Mouse (Mus musculus): ENCODE measurements around the gene Map1lc3b.

Map1lc3b gene

GRCm38 (mm10) chr8:121590203-121591177 is at the start of gene Map1lc3b:
Gene Map1lc3b, plus strand, starts transcription at chr8:121590361.
- peak; percentile 67 for ATAC-seq (ENCODE audit: insufficient number of reproducible peaks, low FRiP score, low TSS enrichment)

- no peak for ATAC-seq (ENCODE audit: insufficient number of reproducible peaks, low FRiP score, low TSS enrichment)
Observed at GRCm38 (mm10) chr8:121541862-121542261, 48.3 kb upstream of the Map1lc3b start.

DNA sequence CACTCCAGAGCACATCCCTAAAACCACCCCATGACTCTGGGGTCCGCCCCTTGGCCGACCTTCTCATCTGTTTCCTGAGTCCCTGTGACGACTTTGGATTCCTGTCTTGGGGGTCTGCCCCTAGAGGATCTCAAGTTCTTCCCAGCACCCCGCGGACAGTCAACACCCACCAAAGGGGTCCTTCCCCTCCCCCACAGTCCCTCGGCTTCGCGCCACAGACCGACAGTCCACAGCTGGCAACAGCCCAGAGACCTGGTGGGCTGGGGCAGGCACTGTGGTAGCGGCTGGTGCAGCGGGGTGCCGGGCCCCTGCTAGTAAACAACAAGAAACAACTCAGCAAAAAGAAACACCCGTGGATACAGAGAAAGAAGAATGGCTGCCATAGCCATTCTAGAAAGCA is 47.3 kb upstream of the Map1lc3b start:
- ATAC-seq (ENCODE audit: insufficient number of reproducible peaks, low FRiP score, low TSS enrichment): no peak

DNA sequence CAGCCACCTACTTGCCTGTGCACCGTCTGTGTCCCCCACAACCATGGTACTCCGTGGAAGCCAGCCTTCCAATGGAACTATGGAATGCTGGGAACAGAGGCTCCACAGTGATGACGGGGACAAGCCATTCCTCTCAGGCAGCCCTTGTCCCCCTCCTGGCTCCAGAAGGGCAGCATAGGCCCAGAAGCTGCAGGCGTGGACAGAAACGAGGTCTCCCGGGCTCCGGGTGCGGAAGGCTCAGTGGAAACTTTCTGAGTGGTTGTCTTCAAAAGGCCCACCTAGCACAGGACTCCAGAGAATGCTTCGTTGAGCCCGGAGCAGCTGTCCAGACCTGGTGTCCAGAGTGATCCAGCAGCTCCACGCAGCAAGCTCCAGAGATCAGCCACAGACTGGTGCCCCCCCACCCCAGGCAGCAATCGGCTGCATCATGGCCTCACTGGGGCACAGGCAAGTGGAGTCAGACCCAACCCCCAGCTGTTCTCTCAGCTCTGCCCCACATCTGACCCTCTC is 45.8 kb upstream of the Map1lc3b start, which contains the start of gene 1700018B08Rik:
TSS of gene 1700018B08Rik (minus strand) at position 45 of the 510 bp plus-strand sequence.
- no peak for ATAC-seq (ENCODE audit: insufficient number of reproducible peaks, low FRiP score, low TSS enrichment)

GRCm38 (mm10) chr8:121544936-121545335 is 45.2 kb upstream of the Map1lc3b start:
- ATAC-seq (ENCODE audit: insufficient number of reproducible peaks, low FRiP score, low TSS enrichment): no peak

GRCm38 (mm10) chr8:121547132-121547531 is 43.0 kb upstream of the Map1lc3b start:
- ATAC-seq (ENCODE audit: insufficient number of reproducible peaks, low FRiP score, low TSS enrichment): peak; percentile 50; the same call in 1 of the 2 replicates

GRCm38 (mm10) chr8:121550056-121550455 is 40.1 kb upstream of the Map1lc3b start:
- ATAC-seq (ENCODE audit: insufficient number of reproducible peaks, low FRiP score, low TSS enrichment): no peak

- no peak for ATAC-seq (ENCODE audit: insufficient number of reproducible peaks, low FRiP score, low TSS enrichment)
Observed at GRCm38 (mm10) chr8:121551065-121551985, 38.8 kb upstream of the Map1lc3b start.

DNA sequence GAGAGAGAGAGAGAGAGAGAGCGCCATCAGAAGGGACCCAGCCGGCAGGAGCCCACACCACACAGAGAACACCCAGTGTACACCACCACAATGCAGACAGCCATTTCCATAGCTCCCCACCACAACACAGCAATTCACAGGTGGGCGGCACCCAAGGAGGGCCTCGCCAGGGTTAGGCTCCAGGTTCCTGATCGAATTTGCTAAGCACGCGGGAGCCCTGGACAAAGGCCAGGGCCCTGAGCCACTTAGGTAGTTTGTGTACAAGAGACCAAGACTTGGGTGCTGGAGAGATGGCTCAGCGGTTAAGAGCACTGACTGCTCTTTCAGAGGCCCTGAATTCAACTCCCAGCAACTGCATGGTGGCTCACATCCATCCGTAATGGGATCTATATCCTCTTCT is 37.7 kb upstream of the Map1lc3b start:
- no peak for ATAC-seq (ENCODE audit: insufficient number of reproducible peaks, low FRiP score, low TSS enrichment)

DNA sequence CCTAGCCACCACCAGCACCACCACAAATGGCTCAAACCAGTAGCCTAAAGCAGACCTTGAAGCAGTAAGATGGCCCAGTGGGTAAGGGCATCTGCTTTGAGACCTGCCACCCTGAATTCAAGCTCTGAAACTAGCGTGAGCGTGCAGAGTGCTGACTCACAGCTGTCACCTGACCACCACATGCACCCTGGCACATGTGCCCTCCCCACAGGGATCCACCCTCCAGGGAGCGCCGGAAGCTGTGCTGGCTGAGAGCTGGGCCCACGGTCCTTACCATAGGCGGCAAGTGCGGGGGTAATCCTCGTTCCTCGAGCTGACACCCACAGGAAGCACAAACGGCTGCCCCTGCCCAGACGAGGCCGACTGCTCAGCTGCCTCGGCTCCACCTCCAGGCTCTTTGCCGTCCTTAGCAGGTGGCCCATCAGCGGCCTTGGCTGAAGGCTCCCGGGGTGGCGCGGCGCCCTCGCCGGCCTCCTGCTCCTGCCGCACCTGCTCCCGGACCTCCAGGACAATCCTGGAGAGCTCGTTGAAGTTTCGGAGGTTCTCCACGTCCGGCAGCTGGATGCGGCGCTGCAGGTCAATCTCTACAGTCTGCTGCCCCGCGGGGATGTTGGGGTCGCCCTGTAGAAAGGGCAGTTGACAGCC is 36.2 kb upstream of the Map1lc3b start:
- no peak for ATAC-seq (ENCODE audit: insufficient number of reproducible peaks, low FRiP score, low TSS enrichment)

GRCm38 (mm10) chr8:121557746-121558145 is 32.4 kb upstream of the Map1lc3b start:
- no peak for ATAC-seq (ENCODE audit: insufficient number of reproducible peaks, low FRiP score, low TSS enrichment)

DNA sequence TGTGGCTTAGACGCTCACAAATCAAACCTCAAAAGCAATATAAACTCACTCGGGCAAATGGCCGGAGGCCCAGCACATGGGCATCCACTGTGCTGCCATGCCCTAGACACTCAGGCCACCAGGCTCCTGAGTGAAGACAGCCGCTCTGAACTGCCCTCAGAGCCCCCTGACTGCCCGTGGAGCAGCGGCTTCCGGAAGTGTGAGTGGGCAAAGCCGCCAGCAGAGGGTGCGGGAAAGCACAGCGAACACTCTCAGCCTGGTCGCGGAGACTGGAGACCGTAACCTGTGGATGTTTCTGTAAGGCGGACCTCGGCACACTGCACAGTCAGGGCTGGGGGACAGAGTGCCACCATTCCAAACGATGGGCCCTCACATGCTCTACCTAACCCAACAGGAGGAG is 31.6 kb upstream of the Map1lc3b start:
- no peak for ATAC-seq (ENCODE audit: insufficient number of reproducible peaks, low FRiP score, low TSS enrichment)

DNA sequence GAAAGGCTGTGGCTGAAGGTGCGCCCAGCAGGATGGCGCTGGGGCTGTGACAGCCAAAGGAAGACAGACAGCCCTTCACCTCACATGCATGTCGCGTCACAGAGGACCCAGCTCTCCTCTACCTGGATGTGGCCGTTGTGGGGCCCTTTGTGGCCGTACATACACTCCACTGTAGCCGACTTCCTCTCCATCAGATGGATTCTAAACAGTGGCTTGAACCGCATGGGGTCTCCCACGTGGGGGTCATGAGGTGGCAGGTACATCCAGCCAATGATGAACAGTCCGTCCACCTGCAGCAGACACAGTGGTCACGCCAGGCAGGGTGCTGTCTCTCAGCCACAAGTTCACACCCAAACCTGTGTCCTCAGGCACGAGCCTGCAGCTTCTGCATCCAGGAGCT is 30.4 kb upstream of the Map1lc3b start:
- ATAC-seq (ENCODE audit: insufficient number of reproducible peaks, low FRiP score, low TSS enrichment): no peak

GRCm38 (mm10) chr8:121560432-121561100 is 29.6 kb upstream of the Map1lc3b start:
- ATAC-seq (ENCODE audit: insufficient number of reproducible peaks, low FRiP score, low TSS enrichment): no peak

- no peak for ATAC-seq (ENCODE audit: insufficient number of reproducible peaks, low FRiP score, low TSS enrichment)
Observed at GRCm38 (mm10) chr8:121561636-121562345, 28.4 kb upstream of the Map1lc3b start.

DNA sequence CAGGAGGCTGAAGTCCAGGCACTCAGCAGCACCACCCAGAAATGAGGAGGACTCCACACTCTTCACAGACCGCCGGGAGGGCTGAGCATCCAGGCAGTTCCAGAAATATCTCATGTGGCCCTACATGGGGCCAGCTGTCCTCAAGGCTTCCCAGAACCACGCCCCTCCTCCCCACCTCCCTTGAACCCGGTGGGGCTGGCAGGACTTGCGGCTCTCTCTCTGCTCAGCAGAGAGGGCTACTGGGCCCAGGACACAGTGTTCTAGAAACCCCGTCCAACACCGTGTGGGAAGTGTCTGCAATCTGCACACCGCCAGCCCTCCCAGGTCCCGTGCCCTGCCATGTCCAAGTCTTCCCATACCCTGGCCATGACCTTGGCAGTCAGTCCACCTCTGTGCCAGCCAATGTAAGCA is 27.2 kb upstream of the Map1lc3b start:
- ATAC-seq (ENCODE audit: insufficient number of reproducible peaks, low FRiP score, low TSS enrichment): peak; percentile 60; the same call in 1 of the 2 replicates

DNA sequence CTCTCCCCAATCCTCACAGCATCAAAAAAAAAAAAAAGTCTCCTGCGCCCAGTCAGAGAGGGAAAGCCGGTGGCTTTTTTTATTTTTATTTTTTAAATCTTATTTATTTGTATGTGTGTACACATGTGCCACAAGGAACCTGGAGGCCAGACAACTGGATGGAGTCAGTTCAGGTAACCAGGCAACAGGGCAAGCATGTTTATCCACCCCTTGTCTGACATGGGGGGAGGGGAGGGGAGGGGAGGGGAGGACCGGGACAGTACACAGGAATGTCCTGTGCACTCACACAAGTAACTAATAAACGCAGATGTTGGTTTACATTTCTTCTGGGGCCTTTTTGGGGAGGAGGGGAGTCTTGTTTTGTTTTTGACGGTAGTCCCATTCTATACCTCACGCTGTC is 26.5 kb upstream of the Map1lc3b start:
- no peak for ATAC-seq (ENCODE audit: insufficient number of reproducible peaks, low FRiP score, low TSS enrichment)

- ATAC-seq (ENCODE audit: insufficient number of reproducible peaks, low FRiP score, low TSS enrichment): no peak
Observed at GRCm38 (mm10) chr8:121568321-121568720, 21.8 kb upstream of the Map1lc3b start.

- ATAC-seq (ENCODE audit: insufficient number of reproducible peaks, low FRiP score, low TSS enrichment): no peak
Observed at GRCm38 (mm10) chr8:121570335-121570734, 19.8 kb upstream of the Map1lc3b start.
